Mouse (Mus musculus): ENCODE measurements at regions not wholly inside any gene's neighbourhood (a gene's known extent, or its start where the extent isn't known, plus 50 kb on each side); places are given as distances from the start of the nearest gene placed in this dataset.

DNA sequence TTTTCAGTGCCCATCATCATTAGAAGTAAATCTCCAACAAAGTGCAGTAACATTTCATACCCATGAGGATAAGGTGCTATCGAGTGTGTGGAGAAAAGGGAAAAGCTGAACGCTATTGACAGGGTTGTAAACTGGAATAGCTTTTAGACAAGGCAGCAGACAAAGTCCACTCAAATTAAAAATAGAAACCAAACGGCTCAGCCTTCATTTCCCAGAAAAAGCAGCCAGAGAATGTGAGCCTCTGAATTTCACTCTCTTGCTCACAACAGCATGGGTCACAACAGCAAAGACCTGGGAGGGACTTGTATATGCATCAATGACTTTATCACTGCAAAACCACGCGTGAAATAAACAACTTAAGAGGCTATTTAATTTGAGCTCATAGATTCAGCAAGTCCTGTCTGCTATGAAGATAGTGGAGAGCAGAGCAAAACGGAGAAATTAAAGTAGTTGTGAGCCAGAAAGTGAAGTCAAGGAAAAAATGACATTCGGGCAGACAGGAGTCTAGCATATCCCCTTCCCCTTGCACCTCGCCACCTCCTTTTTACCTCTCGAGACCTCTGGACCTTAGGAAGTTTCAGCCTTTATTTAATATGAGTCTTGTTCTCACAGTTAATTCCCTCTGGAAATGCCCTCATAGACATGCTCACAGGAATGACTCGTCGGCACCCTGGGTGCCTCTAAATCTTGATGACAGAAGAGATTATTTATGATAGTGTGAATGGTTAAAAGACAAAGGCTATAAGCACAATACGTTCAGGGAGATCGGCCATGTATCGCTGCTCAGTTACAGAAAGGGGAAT is 261.9 kb downstream of the Gm4340 start:
- peak overlapping the region; percentile 18; the same call in 1 of the 2 replicates for H3K4me3 ChIP-seq (ENCODE audit: low read length)
- peak; percentile 68; the same call in 1 of the 2 replicates for ATAC-seq (ENCODE audit: low FRiP score, low TSS enrichment)

GRCm38 (mm10) chr10:104456352-104456725 is 262.5 kb downstream of the Gm4340 start:
- H3K4me2 ChIP-seq (replicated peaks; ENCODE audit: low read depth, low read length): peak overlapping the region; percentile 40
- ATAC-seq (ENCODE audit: low FRiP score, low TSS enrichment): no peak
- peak overlapping the region; percentile 18; the same call in 1 of the 2 replicates for H3K4me3 ChIP-seq (ENCODE audit: low read length)
- 0 out of 2 replicates have a peak, but pooled peaks cover 5% of the 10 kb centered on the region for H3K4me1 ChIP-seq (ENCODE audit: control insufficient read depth, insufficient read depth, low read length)
- no peaks in the 10 kb centered on the region for H3K27me3 ChIP-seq (ENCODE audit: control insufficient read depth, insufficient read depth, low read length)
- WGBS: 14% methylated on average over 5 of the region's 5 CpGs
- H3K36me3 ChIP-seq (ENCODE audit: control insufficient read depth, insufficient read depth, low read length): no peaks in the 10 kb centered on the region
- no peak overlapping the region for H3K9ac ChIP-seq (ENCODE audit: low read depth, low read length)
- H3K27ac ChIP-seq (ENCODE audit: low read depth, low read length): no peak overlapping the region
- H3K9me3 ChIP-seq (ENCODE audit: control insufficient read depth, low read length): no peaks in the 10 kb centered on the region

More for the DNA sequence above, 261.9 kb downstream of the Gm4340 start:
- WGBS: 21% methylated on average over 14 of the region's 14 CpGs
- Histone ChIP-seq H3K4me2 (replicated peaks; ENCODE audit: low read depth, low read length) (peak overlapping the region; percentile 40), H3K27me3 (ENCODE audit: control insufficient read depth, insufficient read depth, low read length) (no peaks in the 10 kb centered on the region), H3K9ac (ENCODE audit: low read depth, low read length) (no peak overlapping the region; the same call in 1 of the 2 replicates), H3K9me3 (ENCODE audit: control insufficient read depth, low read length) (no peaks in the 10 kb centered on the region), H3K4me1 (ENCODE audit: control insufficient read depth, insufficient read depth, low read length) (0 out of 2 replicates have a peak, but pooled peaks cover 5% of the 10 kb centered on the region), H3K36me3 (ENCODE audit: control insufficient read depth, insufficient read depth, low read length) (no peaks in the 10 kb centered on the region), H3K27ac (ENCODE audit: low read depth, low read length) (no peak overlapping the region)

DNA sequence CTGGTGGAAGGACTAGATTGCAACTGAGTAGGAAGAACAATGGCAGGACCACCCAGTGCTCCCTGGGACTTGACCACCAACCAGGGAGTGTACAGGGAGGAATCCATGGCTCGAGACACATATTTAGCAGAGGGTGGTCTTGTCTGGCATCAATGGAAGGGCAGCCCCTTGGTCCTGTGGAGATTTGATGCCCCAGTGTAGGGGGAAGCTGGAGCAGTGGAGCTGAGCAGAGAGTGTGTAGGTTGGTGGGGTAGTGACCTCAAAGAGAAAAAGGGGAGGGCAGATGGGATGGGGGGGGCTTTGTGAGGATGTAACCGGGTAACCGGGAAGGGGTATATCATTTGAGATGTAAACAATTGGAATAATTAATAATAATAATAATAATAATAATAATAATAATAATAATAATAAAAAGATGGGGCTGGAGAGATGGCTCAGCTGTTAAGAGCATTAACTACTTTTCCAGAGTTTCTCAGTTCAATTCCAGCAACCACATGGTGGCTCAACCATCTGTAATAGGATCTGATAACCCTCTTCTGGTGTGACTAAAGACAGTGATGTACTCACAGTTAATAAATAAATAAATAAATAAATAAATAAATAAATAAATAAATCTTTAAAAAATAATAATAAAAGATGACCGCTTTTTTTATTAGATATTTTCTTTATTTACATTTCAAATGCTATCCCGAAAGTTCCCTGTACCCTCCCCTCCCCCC is 292.5 kb downstream of the Gm4340 start:
- Histone ChIP-seq H3K9ac (ENCODE audit: low read depth, low read length) (no peak overlapping the region), H3K9me3 (ENCODE audit: control insufficient read depth, low read length) (no peaks in the 10 kb centered on the region), H3K27me3 (ENCODE audit: control insufficient read depth, insufficient read depth, low read length) (no peaks in the 10 kb centered on the region), H3K4me2 (replicated peaks; ENCODE audit: low read depth, low read length) (no peak overlapping the region), H3K4me1 (ENCODE audit: control insufficient read depth, insufficient read depth, low read length) (no peaks in the 10 kb centered on the region), H3K4me3 (ENCODE audit: low read length) (no peak overlapping the region), H3K36me3 (ENCODE audit: control insufficient read depth, insufficient read depth, low read length) (no peaks in the 10 kb centered on the region), H3K27ac (ENCODE audit: low read depth, low read length) (no peak overlapping the region)
- 93% methylated on average over 5 of the region's 5 CpGs for WGBS
- ATAC-seq (ENCODE audit: low FRiP score, low TSS enrichment): no peak

GRCm38 (mm10) chr10:104489301-104489700 is 295.5 kb downstream of the Gm4340 start:
- Histone ChIP-seq H3K9ac (ENCODE audit: low read depth, low read length) (no peak overlapping the region), H3K9me3 (ENCODE audit: control insufficient read depth, low read length) (no peaks in the 10 kb centered on the region), H3K4me1 (ENCODE audit: control insufficient read depth, insufficient read depth, low read length) (no peaks in the 10 kb centered on the region), H3K4me2 (replicated peaks; ENCODE audit: low read depth, low read length) (no peak overlapping the region), H3K27me3 (ENCODE audit: control insufficient read depth, insufficient read depth, low read length) (no peaks in the 10 kb centered on the region), H3K4me3 (ENCODE audit: low read length) (no peak overlapping the region), H3K36me3 (ENCODE audit: control insufficient read depth, insufficient read depth, low read length) (no peaks in the 10 kb centered on the region), H3K27ac (ENCODE audit: low read depth, low read length) (no peak overlapping the region)
- WGBS: 82% methylated on average over 4 of the region's 4 CpGs
- no peak for ATAC-seq (ENCODE audit: low FRiP score, low TSS enrichment)

GRCm38 (mm10) chr10:104490943-104491631 is 297.2 kb downstream of the Gm4340 start:
- Histone ChIP-seq H3K27me3 (ENCODE audit: control insufficient read depth, insufficient read depth, low read length) (no peaks in the 10 kb centered on the region), H3K9ac (ENCODE audit: low read depth, low read length) (no peak overlapping the region), H3K4me2 (replicated peaks; ENCODE audit: low read depth, low read length) (no peak overlapping the region), H3K36me3 (ENCODE audit: control insufficient read depth, insufficient read depth, low read length) (no peaks in the 10 kb centered on the region), H3K27ac (ENCODE audit: low read depth, low read length) (no peak overlapping the region), H3K9me3 (ENCODE audit: control insufficient read depth, low read length) (no peaks in the 10 kb centered on the region), H3K4me3 (ENCODE audit: low read length) (no peak overlapping the region), H3K4me1 (ENCODE audit: control insufficient read depth, insufficient read depth, low read length) (no peaks in the 10 kb centered on the region)
- ATAC-seq (ENCODE audit: low FRiP score, low TSS enrichment): peak; percentile 72; the same call in 1 of the 2 replicates
- 40% methylated on average over 2 of the region's 2 CpGs for WGBS
